Mouse (Mus musculus): Measurements from ENCODE around the gene Tspan14.

DNA sequence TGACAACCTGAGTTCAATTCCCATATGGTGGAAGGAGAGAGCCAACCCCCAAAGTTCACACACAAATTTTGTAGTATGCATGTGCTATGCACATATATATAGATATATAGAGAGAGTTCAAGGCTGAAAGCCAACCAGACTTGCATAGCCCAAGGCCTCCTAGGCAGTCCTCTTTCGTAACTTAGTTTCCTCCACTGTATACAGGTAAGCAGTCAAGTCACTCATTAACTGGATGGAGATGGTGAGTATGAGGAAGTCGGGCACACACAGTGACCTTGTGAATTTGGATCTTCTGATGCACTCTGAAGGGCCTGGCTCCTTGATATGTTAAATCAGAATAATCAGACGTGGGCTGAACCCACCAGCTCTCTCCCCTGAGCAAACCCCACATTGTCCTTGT, 68.7 kb downstream of the Tspan14 start:
- TF ChIP-seq CTCF (IDR thresholded peaks at IDR 0.05) (no peak), EP300 (IDR thresholded peaks at IDR 0.05) (no peak)
